Mouse (Mus musculus) adrenal gland, postnatal 25 days (tissue): ENCODE data around the gene Wipf2. TPM values are rescaled to one million over a fixed set of nuclear protein-coding genes. Genes with fewer than 3 reads are reported as not detected.
"Not testable (repeated sequence)": the region's sequence is repeated elsewhere in the genome, so short reads cannot be mapped to it uniquely, and the experiment has no call there.

Experiments
- DNase-seq: peaks from one replicate; pipeline ENCODE4 v3.0.0; 2021; ENCODE audit warnings: mixed read lengths
- total RNA-seq: library from RNA; stranded (reverse); gene quantifications from 2 replicates; pipeline ENCODE4 v1.2.3, GENCODE M21; 2021

Gene Wipf2
- total RNA-seq, 1 experiment from 2014 or later, result 26.4 TPM

DNA sequence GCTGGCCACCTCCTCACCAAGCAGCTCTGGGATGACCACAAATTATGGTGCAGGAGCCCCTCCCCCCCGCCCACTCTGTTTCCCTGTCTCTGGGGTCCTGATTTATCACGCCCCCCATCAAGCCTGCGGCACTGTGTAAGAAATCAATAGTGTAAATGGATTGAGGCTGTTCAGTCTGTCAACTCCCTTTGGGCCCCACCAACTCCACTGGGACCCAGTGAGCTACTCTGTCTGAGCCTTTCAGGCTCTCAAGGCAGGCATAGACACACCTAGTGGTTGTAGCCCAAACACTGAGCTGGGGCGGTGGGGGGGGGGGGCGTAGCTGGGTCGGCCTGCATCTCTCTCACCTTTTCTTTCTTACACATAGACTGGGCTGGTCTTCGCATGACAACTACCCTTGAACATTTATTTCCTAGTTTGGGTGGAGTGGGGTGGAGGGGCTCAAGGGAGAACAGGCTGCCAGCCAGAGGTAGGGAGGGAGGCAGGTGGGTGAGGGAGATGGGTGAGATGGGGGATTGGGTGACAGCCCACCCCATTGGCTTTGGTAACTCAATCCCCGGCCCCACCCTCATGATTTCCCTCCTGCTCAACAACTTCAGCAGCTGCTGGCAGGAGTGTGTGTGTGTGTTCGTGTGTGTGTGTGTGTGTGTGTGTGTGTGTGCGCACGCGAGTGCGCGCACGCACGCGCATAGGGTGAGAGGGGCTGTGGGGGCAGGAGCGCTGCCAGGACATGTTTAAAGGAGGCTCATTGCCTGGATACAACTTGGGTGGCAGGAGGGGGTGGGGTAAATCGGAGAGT, 69.1 kb downstream of the Wipf2 start:
- DNase-seq, result no peak

DNA sequence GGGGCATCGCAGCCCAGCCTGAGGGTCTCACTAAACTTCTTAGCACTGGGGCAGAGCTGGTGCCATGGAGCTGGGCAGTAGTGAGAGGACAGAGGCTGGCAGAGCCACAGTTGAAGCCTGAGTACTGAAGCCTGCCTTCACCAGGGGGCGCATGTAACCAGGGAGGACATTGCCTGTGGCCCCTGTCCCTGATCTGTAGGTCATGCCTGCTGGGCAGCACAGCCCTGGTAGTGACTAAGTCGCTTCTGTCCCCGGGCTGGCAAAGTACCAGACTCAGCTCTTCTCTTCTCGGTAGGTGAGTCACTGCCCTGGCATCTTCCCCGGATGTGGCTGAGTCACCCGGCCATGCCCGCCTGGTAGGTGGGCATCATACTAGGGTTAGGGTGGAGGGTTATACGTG, 69.7 kb downstream of the Wipf2 start:
- DNase-seq, result peak; percentile 97

DNA sequence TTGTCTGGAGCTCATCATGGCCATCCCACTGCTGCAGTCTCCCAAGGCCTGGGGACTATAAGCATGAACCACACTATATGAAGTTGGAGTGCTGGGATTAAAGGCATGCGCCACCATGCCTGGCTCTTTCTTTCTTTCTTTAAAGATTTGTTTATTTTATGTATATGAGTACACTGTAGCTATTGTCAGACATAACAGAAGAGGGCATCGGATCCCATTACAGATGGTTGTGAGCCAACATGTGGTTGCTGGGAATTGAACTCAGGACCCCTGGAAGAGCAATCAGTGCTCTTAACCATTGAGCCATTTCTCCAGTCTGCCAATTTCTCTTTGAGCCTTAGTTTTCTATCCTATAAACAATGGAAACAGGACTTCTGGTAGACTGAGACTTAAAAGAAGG, 70.4 kb downstream of the Wipf2 start:
- not testable (repeated sequence) for DNase-seq

DNA sequence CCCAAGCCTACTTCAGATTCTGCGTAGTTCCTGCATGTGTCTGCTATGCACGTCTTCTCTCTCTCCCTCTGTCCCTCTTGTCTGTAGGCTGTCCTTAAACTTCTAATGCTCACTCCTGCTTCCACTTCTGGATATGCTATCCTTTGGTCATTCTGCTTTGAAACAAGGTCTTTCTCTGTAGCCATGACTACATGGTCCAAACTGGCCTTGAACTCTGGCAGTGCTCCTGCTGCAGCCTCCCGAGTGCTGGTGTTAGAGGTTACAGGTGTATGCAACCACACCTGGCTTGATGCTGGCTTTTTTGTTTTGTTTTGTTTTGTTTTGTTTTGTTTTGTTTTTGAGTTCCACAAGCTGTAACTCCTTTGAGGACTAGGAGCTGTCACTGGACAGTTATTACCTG, 70.9 kb downstream of the Wipf2 start:
- no peak for DNase-seq

DNA sequence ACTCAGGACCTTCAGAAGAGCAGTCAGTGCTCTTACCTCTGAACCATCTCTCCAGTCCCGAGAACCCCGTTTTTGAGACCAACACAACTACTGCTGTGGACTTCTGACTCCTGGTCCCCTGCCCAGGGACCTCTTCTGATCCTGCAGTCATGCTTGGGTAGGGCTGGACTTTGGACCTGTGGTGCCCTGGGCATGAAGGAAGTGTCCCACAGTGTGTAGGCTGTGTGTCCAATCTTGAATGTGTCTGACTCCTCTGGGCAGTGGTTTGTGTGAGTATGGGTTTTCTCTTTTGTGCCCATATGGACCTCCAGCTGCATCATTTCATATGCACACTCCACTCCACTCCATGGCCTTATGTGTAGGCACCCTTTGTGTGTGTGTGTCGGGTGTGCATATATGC, 71.7 kb downstream of the Wipf2 start:
- DNase-seq, result no peak

DNA sequence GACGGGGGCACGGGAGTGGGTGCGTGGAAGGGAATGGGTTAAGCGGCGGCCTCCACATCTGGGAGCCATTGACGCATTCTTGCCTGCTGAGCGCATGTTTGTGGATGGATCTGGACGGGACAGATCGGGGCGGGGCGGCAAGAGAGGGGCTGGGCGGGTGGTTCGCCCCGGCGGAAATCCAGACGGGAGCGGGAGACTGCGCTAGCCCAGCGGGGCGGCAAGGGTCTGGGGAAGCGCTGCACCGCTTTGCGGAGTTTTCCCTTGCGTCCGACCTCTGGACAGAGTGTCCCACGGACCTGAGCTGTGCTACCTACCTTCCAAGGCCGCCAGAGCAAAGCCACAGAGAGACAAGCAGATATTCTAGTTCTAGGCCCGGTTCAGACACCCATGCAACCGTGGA, 72.7 kb downstream of the Wipf2 start:
- peak; percentile 82 for DNase-seq

DNA sequence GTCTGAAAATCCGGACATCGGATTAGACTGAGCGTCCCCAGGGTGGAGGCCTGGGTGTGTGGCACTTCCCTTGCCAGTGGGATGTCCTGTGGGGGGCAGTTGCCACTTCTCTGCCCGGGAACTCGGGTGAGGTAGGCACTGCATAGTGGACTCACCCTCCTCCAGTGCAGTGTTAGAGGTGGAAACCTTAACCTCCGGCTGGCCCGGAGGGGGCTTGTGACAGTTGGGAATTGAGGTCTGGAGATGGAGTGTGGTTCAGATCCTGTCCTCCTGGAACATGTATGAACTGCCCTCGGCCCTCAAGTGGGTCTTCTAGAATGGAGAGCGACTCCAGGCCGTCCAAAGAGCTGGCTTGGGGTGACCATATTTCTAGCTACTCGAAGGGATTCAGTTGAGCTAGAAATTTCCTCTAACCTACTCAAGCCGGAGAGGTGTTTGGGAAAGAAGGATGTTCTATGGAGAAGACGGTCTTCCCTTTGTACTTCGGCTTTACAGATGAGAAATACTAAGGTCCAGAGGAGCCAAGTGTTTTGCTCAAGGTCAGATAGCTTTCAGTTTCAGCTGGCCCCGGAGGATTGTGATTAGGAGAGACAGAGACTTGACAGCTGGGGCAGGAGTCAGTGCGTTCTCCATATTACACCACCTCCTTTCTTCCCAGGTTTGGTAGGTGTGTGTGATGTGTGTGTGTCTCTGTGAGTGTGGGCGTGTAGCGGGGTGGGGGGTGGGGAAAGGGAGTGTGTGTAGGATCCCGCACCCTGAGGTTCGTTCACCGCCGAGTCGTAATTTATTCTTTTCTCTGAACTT, 73.4 kb downstream of the Wipf2 start:
- DNase-seq, result no peak

DNA sequence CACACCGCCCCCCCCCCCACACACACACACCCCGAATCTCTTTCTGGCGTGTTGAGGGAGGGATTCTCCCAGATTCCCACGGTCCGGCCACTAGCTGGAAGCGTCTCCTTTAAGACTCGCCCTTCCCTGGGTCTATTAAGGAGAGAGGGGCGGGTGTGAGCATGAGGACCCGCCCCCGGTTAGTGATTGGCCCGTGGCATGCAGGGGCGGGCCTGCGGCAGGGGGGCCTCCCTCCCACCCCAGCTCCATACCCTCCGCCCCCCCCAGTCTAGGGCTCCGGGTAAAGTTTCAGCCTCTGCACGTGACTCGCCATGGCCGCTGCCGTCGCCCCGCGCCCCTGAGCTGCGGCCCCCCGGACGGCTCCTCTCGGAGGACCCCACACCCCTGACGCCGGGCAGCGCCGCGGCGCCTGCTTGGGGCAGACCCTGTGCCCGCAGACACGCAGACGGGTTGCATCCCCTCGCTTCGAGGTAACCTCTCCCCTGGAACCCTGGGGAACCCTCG, 74.0 kb downstream of the Wipf2 start:
- DNase-seq, result peak; percentile 90

DNA sequence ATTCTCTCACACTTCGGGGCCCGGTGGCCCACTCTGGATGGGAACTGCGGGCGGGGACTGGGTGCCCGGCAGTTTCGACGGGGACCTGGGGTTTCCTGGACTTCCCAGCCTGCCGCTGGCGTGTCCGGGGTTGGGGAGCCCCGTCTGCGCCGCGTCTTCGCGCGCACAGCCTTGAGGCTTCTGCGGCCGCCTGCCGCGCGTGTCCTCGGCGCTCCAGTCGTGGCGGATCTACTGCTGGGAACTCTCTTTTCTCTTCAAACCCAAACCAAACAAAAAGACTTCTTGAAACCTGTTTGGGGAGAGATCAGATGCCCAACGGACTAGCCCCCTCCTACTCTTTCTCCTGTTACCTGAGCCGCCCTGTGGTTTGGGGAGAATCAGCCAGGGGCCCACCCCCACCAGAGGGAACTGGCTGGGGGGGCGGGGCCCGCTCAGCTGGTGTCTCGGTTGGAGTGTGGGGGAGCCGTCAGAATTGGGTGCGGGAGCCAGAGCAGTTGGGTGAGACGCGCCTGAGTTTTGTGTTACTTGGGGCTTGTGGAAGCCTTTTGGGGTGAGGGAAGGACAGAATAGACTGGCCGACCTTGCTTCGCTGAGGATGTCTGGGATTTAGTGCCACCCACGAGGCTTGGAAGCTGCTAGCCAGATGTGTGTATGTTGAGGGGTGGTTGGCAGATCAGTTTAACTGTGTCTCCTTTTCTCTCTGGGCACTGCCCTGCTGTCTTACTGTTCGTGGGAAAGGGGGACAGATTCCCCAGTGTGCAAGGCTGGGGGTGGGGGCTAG, 74.7 kb downstream of the Wipf2 start:
- DNase-seq, result peak; percentile 63

DNA sequence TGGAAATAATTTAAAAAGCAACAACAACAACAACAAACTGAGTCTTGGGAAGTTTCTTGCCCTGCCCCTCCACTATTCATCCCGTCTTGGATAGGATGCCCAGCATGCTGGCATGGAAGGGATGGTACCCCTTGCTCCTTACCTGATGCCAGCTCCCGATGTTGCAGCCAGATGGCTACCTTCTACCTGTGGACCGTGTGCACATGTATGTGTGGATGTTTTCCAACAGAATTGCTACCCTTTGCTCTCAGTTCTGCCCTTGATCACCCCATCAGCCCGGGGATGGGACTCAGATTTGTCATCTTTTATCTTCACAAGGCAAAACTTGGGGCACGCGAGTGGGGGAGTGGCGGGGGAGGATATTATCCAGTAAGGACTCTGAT, 75.3 kb downstream of the Wipf2 start:
- no peak for DNase-seq

DNA sequence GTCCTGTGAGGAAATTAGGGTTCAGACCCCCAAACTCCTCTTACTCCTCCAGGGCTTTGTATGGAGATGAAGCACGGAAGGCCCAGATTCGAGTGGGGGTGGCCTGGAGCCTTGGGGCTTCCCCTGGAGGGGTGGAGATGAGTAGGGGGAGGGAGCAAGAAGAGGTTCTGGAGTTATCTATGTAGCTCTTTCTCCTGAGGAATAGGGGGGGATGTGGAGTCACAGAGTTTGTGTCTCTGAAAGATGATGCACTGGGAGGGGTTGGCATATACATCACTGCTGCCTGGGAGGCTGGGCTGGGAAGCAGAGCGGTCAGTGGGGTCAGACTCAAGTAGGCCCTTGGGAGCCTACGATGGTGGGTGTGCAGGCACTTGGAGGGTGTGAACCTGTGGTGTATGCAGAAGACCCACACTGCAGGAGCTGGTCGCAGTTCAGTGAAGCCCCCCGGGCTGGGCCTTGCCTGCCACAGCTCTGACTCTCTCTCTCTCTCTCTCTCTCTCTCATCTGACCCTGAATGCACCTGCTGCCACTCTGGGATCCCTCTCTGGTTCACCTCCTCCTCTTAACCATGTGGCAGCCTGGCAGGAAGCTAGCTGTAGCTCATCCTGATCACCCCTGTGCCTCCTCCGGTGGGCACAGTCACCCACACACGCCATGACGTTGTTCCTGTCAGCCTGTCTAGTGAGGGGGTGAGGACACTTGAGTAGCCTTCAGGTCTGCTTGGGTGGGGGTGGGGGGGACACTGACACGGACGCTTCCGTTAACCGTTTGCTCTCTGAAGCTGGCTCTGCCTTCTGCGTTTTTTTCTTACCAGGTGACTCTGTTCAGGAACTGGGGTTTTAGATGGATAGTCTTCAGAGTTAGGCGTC, 75.9 kb downstream of the Wipf2 start:
- no peak for DNase-seq

DNA sequence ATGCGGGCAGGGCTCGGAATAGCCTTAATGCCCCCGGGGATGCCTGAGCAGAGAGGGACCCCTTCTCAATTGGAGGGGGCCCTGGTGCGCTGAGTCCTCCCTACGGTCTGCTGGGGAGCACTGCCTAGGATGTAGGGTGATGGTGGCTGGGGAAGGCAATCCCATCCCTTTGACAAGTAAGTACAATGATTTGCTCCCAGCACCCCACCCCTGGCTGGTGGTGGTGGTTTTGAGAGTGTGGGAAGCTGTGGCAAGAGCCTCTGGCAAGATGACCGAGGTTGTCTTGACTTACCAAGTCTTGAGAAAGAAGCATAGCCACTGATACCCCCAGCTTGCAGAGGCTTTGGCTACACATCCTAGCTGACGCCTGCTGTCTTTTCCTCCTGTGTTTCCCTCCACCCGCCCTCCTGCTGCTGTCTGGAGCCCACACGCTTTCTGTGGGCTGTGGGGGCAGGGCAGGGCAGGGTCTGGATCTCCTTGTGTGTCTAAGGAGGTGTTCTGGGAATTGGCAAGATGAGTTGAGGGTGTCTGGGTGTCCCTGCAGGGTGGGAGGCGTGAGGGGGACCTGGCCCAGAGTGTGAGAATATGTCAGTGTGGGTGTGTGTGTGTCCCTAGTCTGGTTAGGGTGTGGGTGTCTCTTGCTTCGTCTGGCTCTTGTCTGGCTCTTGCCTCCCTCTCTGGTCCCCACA, 76.7 kb downstream of the Wipf2 start:
- DNase-seq, result no peak

DNA sequence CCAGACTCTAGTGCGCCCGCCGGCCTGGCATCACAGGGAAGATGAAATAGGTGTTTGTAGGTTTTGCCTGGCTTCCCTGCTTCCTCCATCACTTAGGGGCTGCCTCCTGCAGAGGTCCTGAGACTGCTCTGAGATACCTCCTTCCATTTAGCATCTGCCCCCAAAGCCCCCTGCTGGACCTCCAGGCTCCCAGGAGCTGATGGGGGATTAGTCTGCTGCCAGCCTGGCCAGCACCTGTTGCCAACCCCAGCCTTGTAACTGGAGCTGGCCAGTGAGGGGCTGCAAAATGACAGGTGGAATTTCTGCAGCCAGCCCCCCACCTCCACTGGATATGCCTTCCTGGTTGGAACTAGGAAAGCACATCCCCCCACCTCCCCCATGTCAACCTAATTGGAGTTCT, 77.3 kb downstream of the Wipf2 start:
- no peak for DNase-seq

DNA sequence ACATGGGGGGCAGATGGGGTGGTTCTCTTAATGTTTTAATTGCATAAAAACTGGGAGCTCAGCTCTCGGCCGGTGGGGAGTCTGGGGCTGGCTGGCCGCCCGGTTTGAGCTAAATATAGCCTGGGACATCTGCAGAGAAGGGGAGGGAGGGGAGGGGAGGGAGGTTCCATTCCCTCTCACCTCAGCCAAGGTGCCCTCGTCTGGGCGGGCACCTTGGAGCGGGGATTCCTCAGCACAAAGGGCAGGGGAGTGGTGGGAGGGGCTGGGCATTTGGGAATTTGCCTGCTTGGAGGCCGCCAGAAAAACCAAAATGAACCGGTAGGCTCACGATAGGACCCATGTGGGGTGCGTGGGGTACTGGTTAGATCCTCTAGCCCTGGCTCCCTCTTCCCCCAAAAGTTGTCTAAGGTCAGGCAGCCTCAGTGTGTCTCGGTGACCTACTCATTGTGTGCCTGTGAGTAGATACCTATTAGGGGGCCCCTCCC, 77.9 kb downstream of the Wipf2 start:
- peak; percentile 71 for DNase-seq

DNA sequence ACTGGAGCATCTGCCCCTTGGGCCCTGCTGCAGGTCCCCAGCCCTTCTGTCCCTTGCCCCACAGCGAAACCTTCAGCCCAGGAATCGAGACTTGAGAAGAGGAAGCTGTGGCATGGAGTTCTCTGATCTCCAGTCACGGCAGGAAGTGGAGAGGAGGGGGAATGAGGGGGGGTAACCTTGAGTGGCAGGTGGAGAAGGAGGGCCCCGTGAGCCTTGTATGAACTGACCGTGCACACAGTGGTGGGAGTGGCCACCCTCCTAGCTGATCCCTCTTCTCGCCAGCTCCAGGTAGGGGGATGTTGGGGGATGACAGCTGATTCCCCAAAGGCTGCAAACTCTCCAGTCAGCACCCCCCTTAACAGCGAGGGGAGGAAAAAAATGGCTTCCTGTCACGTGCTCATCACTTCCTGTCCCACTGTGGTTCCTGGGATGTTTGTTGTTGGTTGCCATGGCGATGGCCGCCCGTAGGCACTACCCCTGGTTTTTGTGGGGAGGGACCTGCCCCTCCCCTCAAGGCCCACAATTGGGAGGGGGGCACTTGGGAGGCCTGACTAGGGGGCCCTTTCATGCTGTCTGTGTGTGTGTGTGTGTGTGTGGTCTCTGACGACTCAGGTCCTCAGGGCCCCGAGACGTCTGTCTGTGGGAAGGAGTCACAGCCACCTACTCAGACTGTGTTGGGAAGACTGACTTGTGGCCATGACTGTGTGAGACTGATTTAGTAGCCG, 78.5 kb downstream of the Wipf2 start:
- DNase-seq, result peak; percentile 62

DNA sequence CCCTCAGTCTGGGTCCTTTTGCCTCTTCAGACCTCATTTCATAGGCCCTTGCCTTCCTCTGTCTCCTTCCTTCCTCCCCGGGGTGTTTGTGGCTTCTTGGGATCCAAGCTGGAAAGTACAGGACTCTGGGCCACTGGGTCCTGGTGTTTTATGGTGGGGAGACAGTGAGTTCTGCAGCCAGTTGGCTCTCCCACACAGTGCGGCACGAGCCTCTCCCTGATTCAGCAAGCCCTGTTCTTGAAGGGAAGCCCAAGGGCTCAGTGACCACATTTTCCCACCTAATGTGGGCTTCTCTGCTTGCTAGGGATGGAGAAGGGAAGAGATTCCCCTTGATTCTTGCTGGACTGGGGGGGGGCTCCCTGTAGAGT, 79.1 kb downstream of the Wipf2 start:
- no peak for DNase-seq

DNA sequence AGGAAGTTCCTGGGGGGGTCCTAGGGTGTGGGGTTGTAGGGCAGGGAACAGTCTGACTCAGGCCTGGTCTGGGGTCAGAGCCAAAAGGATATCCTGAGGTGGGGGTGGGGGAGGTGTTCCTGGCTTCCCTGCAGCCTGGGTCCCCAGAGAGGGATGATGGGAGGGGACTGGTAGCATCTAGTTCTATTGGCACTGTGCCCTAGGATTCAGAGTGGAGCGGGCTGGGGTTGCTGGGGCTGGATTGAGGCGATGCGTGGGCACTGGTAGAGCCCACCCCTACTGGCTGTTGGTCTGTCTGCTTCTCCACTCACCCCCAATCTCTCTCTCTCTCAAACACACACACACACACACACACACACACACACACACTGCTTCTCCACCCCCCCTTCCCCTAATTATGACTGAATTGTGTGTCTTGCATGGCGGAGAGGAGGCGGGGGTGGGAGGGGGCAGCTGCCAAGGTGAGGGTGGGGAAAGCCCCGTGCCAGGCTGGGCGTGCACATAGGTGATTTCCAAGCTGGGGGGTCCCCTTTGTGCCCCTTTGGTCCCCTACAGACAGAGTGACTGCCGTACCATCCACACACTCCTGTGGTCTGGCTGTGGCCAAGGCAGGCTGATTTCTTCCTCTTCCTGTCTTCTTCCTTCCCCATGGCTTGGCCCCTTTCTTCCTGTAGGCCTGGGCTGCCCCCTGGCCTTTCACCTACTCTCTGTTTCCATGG, 79.6 kb downstream of the Wipf2 start:
- DNase-seq, result peak; percentile 48

DNA sequence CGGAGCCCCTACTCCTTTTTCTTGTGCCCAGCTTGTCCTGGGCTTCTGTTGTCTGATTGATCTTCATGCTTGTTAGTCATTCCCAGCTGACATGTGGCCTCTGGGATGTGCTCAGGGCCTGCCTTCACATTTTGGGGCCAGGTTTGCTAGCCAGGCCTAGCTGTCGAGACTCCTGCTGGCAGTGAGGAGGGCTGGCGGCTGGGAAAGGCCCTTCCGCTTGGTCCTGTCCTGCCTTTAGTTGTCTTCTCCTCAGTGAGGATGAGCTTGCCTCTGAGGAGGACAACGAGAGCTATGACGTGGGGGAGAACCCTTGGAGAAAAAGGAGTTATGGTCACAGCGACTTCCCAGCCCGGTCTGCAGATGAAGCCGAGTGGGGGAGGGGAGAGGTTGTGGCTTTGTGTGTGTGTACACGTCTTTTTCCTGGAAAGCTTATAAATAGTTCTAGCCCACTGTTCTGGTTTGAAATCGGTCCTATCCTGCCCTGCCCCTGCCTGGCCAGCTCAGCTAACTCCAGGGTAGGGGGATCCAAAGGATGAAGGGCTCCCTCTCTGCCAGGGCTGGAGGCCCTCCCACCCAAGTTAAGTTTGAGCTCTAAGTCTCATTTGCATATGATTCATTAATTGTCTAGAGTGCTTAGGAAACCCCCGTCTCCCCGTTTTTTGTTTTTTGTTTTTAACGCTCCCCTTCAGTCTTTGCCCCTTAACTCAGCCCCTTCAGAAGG, 80.5 kb downstream of the Wipf2 start:
- DNase-seq, result no peak
